Mouse (Mus musculus) embryonic facial prominence, embryonic 15.5 days (tissue): Measurements from ENCODE around the gene Ghrl. TPM values are rescaled to one million over a fixed set of nuclear protein-coding genes. Genes with fewer than 3 reads are reported as not detected.

Source experiments
- microRNA-seq: library from miRNA; unstranded; fragments of <30 nt; microRNA quantifications from one replicate; pipeline ENCODE4, GENCODE M21; 2016; ENCODE audit warnings: borderline number of aligned reads
- polyA plus RNA-seq: library from polyadenylated mRNA; unstranded; fragments of >200 nt; fragmentation: Nextera tagmentation; extraction: Ambion mirVana; gene quantifications from 2 replicates; pipeline ENCODE4 v1.2.1, GENCODE M21; 2015

Gene Ghrl
- polyA plus RNA-seq, 1 experiment from 2014 or later = 0.24 TPM

Small RNA genes lying within 50 kb of the gene (microRNA-seq; reads per million reads assigned to microRNA genes)
- gene Mir7042 = 1.9 reads per million, percentile 5 among the genes with 10 or more reads in this experiment

Other genes starting within 250 kb of the Ghrl start
- gene Il17rc, start 248.5 kb downstream of the Ghrl start, polyA plus RNA-seq = 34.3 and 37.5 TPM in 2 replicates
- gene Creld1, start 236.6 kb downstream of the Ghrl start, polyA plus RNA-seq = 21.5 and 22.5 TPM in 2 replicates
- 1.6 and 2.0 TPM in 2 replicates for gene Prrt3, start 217.9 kb downstream of the Ghrl start, polyA plus RNA-seq
- 101 and 103 TPM in 2 replicates for gene Emc3, start 188.2 kb downstream of the Ghrl start, polyA plus RNA-seq
- 6.6 and 6.9 TPM in 2 replicates for gene Fancd2, start 188.2 kb downstream of the Ghrl start, polyA plus RNA-seq
- gene Fancd2os, start 119.2 kb downstream of the Ghrl start, polyA plus RNA-seq = 0.16 TPM in 1 of 2 replicates, not detected in the other
- gene Brk1, start 115.1 kb downstream of the Ghrl start, polyA plus RNA-seq = 221 and 230 TPM in 2 replicates
- gene Vhl, start 95.9 kb downstream of the Ghrl start, polyA plus RNA-seq = 43.4 and 47.8 TPM in 2 replicates
- 4.0 and 5.8 TPM in 2 replicates for gene Irak2, start 81.4 kb downstream of the Ghrl start, polyA plus RNA-seq
- 0.95 and 1.1 TPM in 2 replicates for gene Tatdn2, start 22.8 kb downstream of the Ghrl start, polyA plus RNA-seq
- gene Sec13, start 20.9 kb upstream of the Ghrl start, polyA plus RNA-seq = 283 and 297 TPM in 2 replicates